8 mouse cellular contexts compared by ENCODE assay signal in genomic region chr2:150451180-150451919, GRCm38 (mm10). TPM values are rescaled to one million over a fixed set of nuclear protein-coding genes. Genes with fewer than 3 reads are reported as not detected.
A peak's percentile ranks its signal among the peaks of the same experiment; 100 is the strongest.
DNase-seq lines count a peak whose midpoint lies in the region; ATAC-seq and TF ChIP-seq lines count a peak whose summit lies in the region.
"Not testable (repeated sequence)": the region's sequence is repeated elsewhere in the genome, so short reads cannot be mapped to it uniquely, and the experiment has no call there.

Zfp442 (minus strand) TSS chr2:150451486.

- DNase-seq in gastrocnemius, postnatal 10 days, result peak; percentile 41
- DNase-seq in hindbrain, postnatal 0 days (ENCODE audit: low spot score), result peak; percentile 59
- peak; percentile 63 to 73 for DNase-seq in left cerebral cortex, adult 18-20 months (ENCODE audit: low spot score in 2 of 2)
- DNase-seq in lung, postnatal 36 days, result peak; percentile 83
- peak; percentile 70 for DNase-seq in retina, embryonic 14.5 days (ENCODE audit: low spot score)
- DNase-seq in thymus, postnatal 4 days, result peak; percentile 37

- H3K27me3 ChIP-seq in hindbrain, postnatal 0 days (ENCODE audit: insufficient read depth, low read length), result not testable (repeated sequence)

- H3K4me1 ChIP-seq in cortical plate, adult 2 months (ENCODE audit: control insufficient read depth, insufficient read depth, low read length); hindbrain, postnatal 0 days (ENCODE audit: insufficient read depth, low read length): not testable (repeated sequence)

- H3K9me3 ChIP-seq in hindbrain, postnatal 0 days (ENCODE audit: low read length), result not testable (repeated sequence)

- not testable (repeated sequence) for H3K36me3 ChIP-seq in hindbrain, postnatal 0 days (ENCODE audit: insufficient read depth, low read length)

- ATAC-seq in activated CD4-positive, CD25-positive, alpha-beta regulatory T cell, adult 4 months, result peak; percentile 90
- ATAC-seq in hindbrain, postnatal 0 days, result peak; percentile 97

- H3K4me2 ChIP-seq in hindbrain, postnatal 0 days (ENCODE audit: low read depth, low read length), result peak within 1 kb of the TSS; percentile 49

- 1% methylated on average over 18 of the region's 18 CpGs for WGBS in hindbrain, postnatal 0 days

- TF ChIP-seq CTCF in cortical plate, adult 2 months (IDR thresholded peaks at IDR 0.05; ENCODE audit: extremely low read depth, insufficient read depth, low read length); hindbrain, postnatal 0 days (IDR thresholded peaks at IDR 0.05; ENCODE audit: low read depth): not testable (repeated sequence)

- not testable (repeated sequence) for H3K27ac ChIP-seq in cortical plate, adult 2 months (ENCODE audit: insufficient read depth, low read length); hindbrain, postnatal 0 days

- peak within 1 kb of the TSS; percentile 46 for H3K4me3 ChIP-seq in cortical plate, adult 2 months (ENCODE audit: insufficient read depth, low read length)
- H3K4me3 ChIP-seq in hindbrain, postnatal 0 days (ENCODE audit: low read length), result peak within 1 kb of the TSS; percentile 37

- not testable (repeated sequence) for TF ChIP-seq POLR2A in cortical plate, adult 2 months (IDR thresholded peaks at IDR 0.05; ENCODE audit: extremely low read depth, insufficient read depth, low read length)

- not testable (repeated sequence) for H3K9ac ChIP-seq in hindbrain, postnatal 0 days (replicated peaks; ENCODE audit: low read length)

RNA-seq across cellular contexts. Expression of gene Zfp442, which starts in this region (rescaled TPM):
- polyA plus RNA-seq in activated CD4-positive, CD25-positive, alpha-beta regulatory T cell, adult 4 months (2017; shearing (Covaris generic)), result 1 to 10 TPM; 9.7 to 9.9 TPM
- polyA plus RNA-seq in cortical plate, adult 2 months (2012; rRNA removed), result 1.2 and 1.4 TPM in 2 replicates
- 1 to 10 TPM; 2.7 to 4.4 TPM for total RNA-seq in gastrocnemius, postnatal 10 days (2021)
- total RNA-seq in hindbrain, postnatal 0 days (2014; rRNA removed), result 1.5 and 2.4 TPM in 2 replicates
- polyA plus RNA-seq in hindbrain, postnatal 0 days (2015; fragmentation: Nextera tagmentation; extraction: Ambion mirVana), result 3.9 and 4.6 TPM in 2 replicates
- total RNA-seq in left cerebral cortex, adult 18-20 months (2021), result 1 to 10 TPM; 7.7 to 8.0 TPM
